Mouse (Mus musculus): ENCODE measurements at regions not wholly inside any gene's neighbourhood (a gene's known extent, or its start where the extent isn't known, plus 50 kb on each side); places are given as distances from the start of the nearest gene placed in this dataset.
"Not testable (repeated sequence)": the region's sequence is repeated elsewhere in the genome, so short reads cannot be mapped to it uniquely, and the experiment has no call there.

- no peak for DNase-seq
- ATAC-seq, result no peak
- Histone ChIP-seq H3K27ac (ENCODE audit: low read depth) (no peak overlapping the region), H3K4me2 (ENCODE audit: low read depth, low read length) (no peak overlapping the region), H3K27me3 (ENCODE audit: insufficient read depth, low read length) (no peaks in the 10 kb centered on the region), H3K4me1 (ENCODE audit: insufficient read depth) (no peaks in the 10 kb centered on the region), H3K9me3 (ENCODE audit: low read length) (no peaks in the 10 kb centered on the region), H3K36me3 (replicated peaks; ENCODE audit: insufficient read depth, low read length) (no peaks in the 10 kb centered on the region), H3K9ac (replicated peaks) (no peak overlapping the region), H3K4me3 (ENCODE audit: low read depth, low read length) (no peak overlapping the region)
- TF ChIP-seq CTCF (IDR thresholded peaks at IDR 0.05; ENCODE audit: low read depth) (no peak), EP300 (IDR thresholded peaks at IDR 0.05; ENCODE audit: low read depth) (no peak)
- WGBS (ENCODE audit: insufficient replicate concordance), result 78% methylated on average over 9 of the region's 9 CpGs
Measured at GRCm38 (mm10) chr9:31648551-31648950, 184.3 kb upstream of the Tmem45b start.

- H3K36me3 ChIP-seq (replicated peaks; ENCODE audit: insufficient read depth, low read length), result no peaks in the 10 kb centered on the region
- H3K9ac ChIP-seq (replicated peaks), result no peak overlapping the region
- no peaks in the 10 kb centered on the region for H3K4me1 ChIP-seq (ENCODE audit: insufficient read depth)
- no peak overlapping the region for H3K4me2 ChIP-seq (ENCODE audit: low read depth, low read length)
- H3K9me3 ChIP-seq (ENCODE audit: low read length), result no peaks in the 10 kb centered on the region
- H3K27me3 ChIP-seq (ENCODE audit: insufficient read depth, low read length), result no peaks in the 10 kb centered on the region
- 75% methylated on average over 7 of the region's 7 CpGs for WGBS (ENCODE audit: insufficient replicate concordance)
- H3K27ac ChIP-seq (ENCODE audit: low read depth), result no peak overlapping the region
- ATAC-seq (no peak), DNase-seq (no peak)
- TF ChIP-seq EP300 (IDR thresholded peaks at IDR 0.05; ENCODE audit: low read depth) (no peak), CTCF (IDR thresholded peaks at IDR 0.05; ENCODE audit: low read depth) (no peak)
- H3K4me3 ChIP-seq (ENCODE audit: low read depth, low read length), result no peak overlapping the region
Measured at GRCm38 (mm10) chr9:31645114-31645513, 180.9 kb upstream of the Tmem45b start.

GRCm38 (mm10) chr9:31644106-31644505, 179.8 kb upstream of the Tmem45b start:
- WGBS (ENCODE audit: insufficient replicate concordance), result 48% methylated on average over 3 of the region's 3 CpGs
- Histone ChIP-seq H3K4me3 (ENCODE audit: low read depth, low read length) (no peak overlapping the region), H3K27ac (ENCODE audit: low read depth) (no peak overlapping the region), H3K27me3 (ENCODE audit: insufficient read depth, low read length) (no peaks in the 10 kb centered on the region), H3K4me1 (ENCODE audit: insufficient read depth) (no peaks in the 10 kb centered on the region), H3K36me3 (replicated peaks; ENCODE audit: insufficient read depth, low read length) (no peaks in the 10 kb centered on the region), H3K9ac (replicated peaks) (no peak overlapping the region), H3K4me2 (ENCODE audit: low read depth, low read length) (no peak overlapping the region), H3K9me3 (ENCODE audit: low read length) (no peaks in the 10 kb centered on the region)
- DNase-seq (no peak), ATAC-seq (no peak)
- no peak for TF ChIP-seq EP300 (IDR thresholded peaks at IDR 0.05; ENCODE audit: low read depth)
- TF ChIP-seq CTCF (IDR thresholded peaks at IDR 0.05; ENCODE audit: low read depth), result no peak

GRCm38 (mm10) chr9:31642169-31642568, 177.9 kb upstream of the Tmem45b start:
- WGBS (ENCODE audit: insufficient replicate concordance), result 56% methylated on average over 4 of the region's 4 CpGs
- Histone ChIP-seq H3K27ac (ENCODE audit: low read depth) (no peak overlapping the region), H3K4me2 (ENCODE audit: low read depth, low read length) (no peak overlapping the region), H3K9ac (replicated peaks) (no peak overlapping the region), H3K4me1 (ENCODE audit: insufficient read depth) (no peaks in the 10 kb centered on the region), H3K27me3 (ENCODE audit: insufficient read depth, low read length) (no peaks in the 10 kb centered on the region), H3K36me3 (replicated peaks; ENCODE audit: insufficient read depth, low read length) (no peaks in the 10 kb centered on the region), H3K4me3 (ENCODE audit: low read depth, low read length) (no peak overlapping the region), H3K9me3 (ENCODE audit: low read length) (no peaks in the 10 kb centered on the region)
- no peak for DNase-seq
- ATAC-seq, result no peak
- TF ChIP-seq CTCF (IDR thresholded peaks at IDR 0.05; ENCODE audit: low read depth) (no peak), EP300 (IDR thresholded peaks at IDR 0.05; ENCODE audit: low read depth) (no peak)

GRCm38 (mm10) chr9:31628291-31628690, 164.0 kb upstream of the Tmem45b start:
- ATAC-seq (no peak), DNase-seq (no peak)
- Histone ChIP-seq H3K9ac (replicated peaks) (no peak overlapping the region), H3K27ac (ENCODE audit: low read depth) (no peak overlapping the region), H3K4me3 (ENCODE audit: low read depth, low read length) (no peak overlapping the region), H3K4me1 (ENCODE audit: insufficient read depth) (no peaks in the 10 kb centered on the region), H3K9me3 (ENCODE audit: low read length) (no peaks in the 10 kb centered on the region), H3K36me3 (replicated peaks; ENCODE audit: insufficient read depth, low read length) (no peaks in the 10 kb centered on the region), H3K4me2 (ENCODE audit: low read depth, low read length) (no peak overlapping the region), H3K27me3 (ENCODE audit: insufficient read depth, low read length) (no peaks in the 10 kb centered on the region)
- WGBS (ENCODE audit: insufficient replicate concordance), result 71% methylated on average over 6 of the region's 6 CpGs
- TF ChIP-seq CTCF (IDR thresholded peaks at IDR 0.05; ENCODE audit: low read depth) (no peak), EP300 (IDR thresholded peaks at IDR 0.05; ENCODE audit: low read depth) (no peak)

GRCm38 (mm10) chr9:31621553-31621952, 157.3 kb upstream of the Tmem45b start:
- not testable (repeated sequence) for H3K9me3 ChIP-seq (ENCODE audit: low read length); H3K27ac ChIP-seq (ENCODE audit: low read depth); DNase-seq; H3K4me1 ChIP-seq (ENCODE audit: insufficient read depth); H3K4me2 ChIP-seq (ENCODE audit: low read depth, low read length); H3K9ac ChIP-seq (replicated peaks); H3K4me3 ChIP-seq (ENCODE audit: low read depth, low read length); H3K27me3 ChIP-seq (ENCODE audit: insufficient read depth, low read length); H3K36me3 ChIP-seq (replicated peaks; ENCODE audit: insufficient read depth, low read length); ATAC-seq
- 78% methylated on average over 7 of the region's 7 CpGs for WGBS (ENCODE audit: insufficient replicate concordance)

GRCm38 (mm10) chr9:31619344-31619743, 155.1 kb upstream of the Tmem45b start:
- no peak for TF ChIP-seq EP300 (IDR thresholded peaks at IDR 0.05; ENCODE audit: low read depth)
- TF ChIP-seq CTCF (IDR thresholded peaks at IDR 0.05; ENCODE audit: low read depth), result no peak
- Histone ChIP-seq H3K9me3 (ENCODE audit: low read length) (no peaks in the 10 kb centered on the region), H3K4me2 (ENCODE audit: low read depth, low read length) (no peak overlapping the region), H3K36me3 (replicated peaks; ENCODE audit: insufficient read depth, low read length) (no peaks in the 10 kb centered on the region), H3K27ac (ENCODE audit: low read depth) (no peak overlapping the region), H3K4me3 (ENCODE audit: low read depth, low read length) (no peak overlapping the region), H3K9ac (replicated peaks) (no peak overlapping the region), H3K4me1 (ENCODE audit: insufficient read depth) (no peaks in the 10 kb centered on the region), H3K27me3 (ENCODE audit: insufficient read depth, low read length) (no peaks in the 10 kb centered on the region)
- 60% methylated on average over 6 of the region's 6 CpGs for WGBS (ENCODE audit: insufficient replicate concordance)
- ATAC-seq (no peak), DNase-seq (no peak)
